Mouse (Mus musculus) liver, embryonic 13.5 days (tissue): ENCODE measurements at regions not wholly inside any gene's neighbourhood (a gene's known extent, or its start where the extent isn't known, plus 50 kb on each side); places are given as distances from the start of the nearest gene placed in this dataset.

Source experiments
- ATAC-seq: fragments of 200-750 bp; cut with Nextera tagmentation; 2 replicates; pipeline ENCODE4 v1.8.0; 2017; ENCODE audit warnings: low read depth, mild to moderate bottlenecking, moderate number of reproducible peaks, moderate library complexity
- DNase-seq: peaks from one replicate; pipeline ENCODE4 v3.0.0; 2022
- H3K27ac ChIP-seq: fragments of 300-500 bp; sonication (generic); 2 replicates; pipeline ENCODE4 v1.5.1; 2015; ENCODE audit warnings: moderate library complexity, mild to moderate bottlenecking, inconsistent platforms
- H3K27me3 ChIP-seq: fragments of 300-500 bp; sonication (generic); 2 replicates; pipeline ENCODE4 v1.6.1; 2015; ENCODE audit warnings: mild to moderate bottlenecking, inconsistent platforms
- H3K36me3 ChIP-seq: fragments of 300-500 bp; sonication (generic); 2 replicates; pipeline ENCODE4 v1.6.1; 2015; ENCODE audit warnings: mild to moderate bottlenecking, inconsistent platforms
- H3K4me1 ChIP-seq: fragments of 300-500 bp; sonication (generic); replicated peaks from 2 replicates; pipeline ENCODE4 v1.6.1; 2015; ENCODE audit warnings: inconsistent platforms
- H3K4me2 ChIP-seq: fragments of 300-500 bp; sonication (generic); 2 replicates; pipeline ENCODE4 v1.6.1; 2015; ENCODE audit warnings: inconsistent platforms, mild to moderate bottlenecking, moderate library complexity
- H3K4me3 ChIP-seq: fragments of 300-500 bp; sonication (generic); replicated peaks from 2 replicates; pipeline ENCODE4 v1.5.1; 2015; ENCODE audit warnings: mild to moderate bottlenecking, inconsistent platforms
- H3K9ac ChIP-seq: fragments of 300-500 bp; sonication (generic); 2 replicates; pipeline ENCODE4 v1.6.1; 2015; ENCODE audit warnings: mild to moderate bottlenecking, inconsistent platforms
- H3K9me3 ChIP-seq: fragments of 300-500 bp; sonication (generic); replicated peaks from 2 replicates; pipeline ENCODE4 v1.6.1; 2016; ENCODE audit warnings: inconsistent platforms
- WGBS: fragments of 180-500 bp; shearing (Covaris S2); methylation state at CpG from one replicate; pipeline ENCODE4 v1.1.7; 2015; ENCODE audit not compliant: insufficient replicate concordance; 5-methylcytosine and 5-hydroxymethylcytosine counted together

DNA sequence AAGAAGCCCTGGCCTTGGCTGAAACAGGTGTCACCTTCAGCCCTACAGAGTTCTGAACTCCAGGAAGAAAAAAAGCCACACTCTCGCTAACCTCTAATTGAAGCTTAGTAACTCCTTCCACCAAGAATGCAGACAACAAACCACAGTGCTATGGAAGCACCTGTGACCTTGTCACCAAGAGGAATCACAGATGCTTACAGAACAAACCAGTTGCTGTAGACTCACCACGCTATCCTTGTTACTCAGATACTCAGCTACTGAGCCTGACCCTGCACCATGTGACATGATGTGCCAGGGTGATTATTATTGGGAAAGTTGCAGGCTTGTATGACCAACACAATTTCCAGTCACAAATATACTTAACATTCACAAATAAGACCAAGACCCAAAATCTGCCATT, 104.6 kb downstream of the Sp3 start:
- 58% methylated on average over 2 of the region's 2 CpGs for WGBS
- no peak for DNase-seq
- H3K4me3 ChIP-seq, result no peak overlapping the region

DNA sequence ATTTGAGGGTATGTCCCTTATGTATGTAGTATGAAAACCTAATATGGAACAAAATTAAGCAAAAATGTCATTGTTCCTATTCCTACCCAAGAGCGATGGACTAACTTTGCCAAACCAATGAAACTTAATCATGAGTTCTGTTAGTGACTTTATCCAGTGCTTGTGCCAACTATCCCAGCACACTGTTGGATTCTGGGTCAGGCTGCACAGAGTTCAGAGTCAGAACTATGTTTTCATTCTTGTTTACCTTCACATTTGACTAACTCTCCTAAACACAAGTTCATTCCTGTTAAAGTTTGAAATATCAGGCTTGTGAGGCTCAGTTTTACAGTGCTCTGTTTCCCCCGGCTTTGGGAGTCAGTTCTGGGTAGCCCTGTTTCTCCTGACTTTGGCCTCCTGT, 100.2 kb downstream of the Sp3 start:
- Histone ChIP-seq H3K27me3 (no peaks in the 10 kb centered on the region), H3K27ac (no peak overlapping the region), H3K9me3 (no peaks in the 10 kb centered on the region), H3K36me3 (no peaks in the 10 kb centered on the region), H3K4me2 (no peak overlapping the region), H3K4me1 (no peaks in the 10 kb centered on the region), H3K4me3 (no peak overlapping the region), H3K9ac (no peak overlapping the region)
- WGBS, result 74% methylated on average over 2 of the region's 2 CpGs
- no peak for DNase-seq
- ATAC-seq, result no peak

More for the DNA sequence above, 104.6 kb downstream of the Sp3 start:
- no peaks in the 10 kb centered on the region for H3K27me3 ChIP-seq
- no peak overlapping the region for H3K9ac ChIP-seq
- H3K27ac ChIP-seq, result no peak overlapping the region
- H3K9me3 ChIP-seq, result no peaks in the 10 kb centered on the region
- H3K36me3 ChIP-seq, result no peaks in the 10 kb centered on the region
- no peaks in the 10 kb centered on the region for H3K4me1 ChIP-seq
- no peak overlapping the region for H3K4me2 ChIP-seq
- no peak for ATAC-seq

DNA sequence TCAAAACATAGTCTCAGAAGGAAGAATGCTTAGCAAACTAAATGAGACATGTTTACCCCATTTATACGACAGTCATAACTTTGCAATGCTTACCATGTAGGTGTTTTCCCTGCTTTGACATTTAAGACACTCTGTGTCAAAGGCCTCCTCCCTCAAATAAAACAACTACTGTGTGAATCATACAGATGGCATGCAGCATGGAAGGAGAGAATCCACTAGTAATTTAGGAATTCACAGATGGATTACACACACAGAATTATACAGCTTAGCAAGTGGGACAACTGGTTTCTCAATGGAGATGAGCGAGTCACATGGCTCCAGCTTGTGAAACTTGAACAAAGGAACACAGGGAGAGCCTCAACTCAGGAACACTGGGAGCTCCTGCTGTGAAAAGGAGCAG, 98.7 kb downstream of the Sp3 start:
- no peak for DNase-seq
- no peak overlapping the region for H3K4me3 ChIP-seq
- no peaks in the 10 kb centered on the region for H3K4me1 ChIP-seq
- 59% methylated on average over 2 of the region's 2 CpGs for WGBS
- H3K9me3 ChIP-seq, result no peaks in the 10 kb centered on the region
- H3K9ac ChIP-seq, result no peak overlapping the region
- H3K27ac ChIP-seq, result no peak overlapping the region
- no peaks in the 10 kb centered on the region for H3K36me3 ChIP-seq
- ATAC-seq, result no peak
- H3K27me3 ChIP-seq, result no peaks in the 10 kb centered on the region
- H3K4me2 ChIP-seq, result no peak overlapping the region

DNA sequence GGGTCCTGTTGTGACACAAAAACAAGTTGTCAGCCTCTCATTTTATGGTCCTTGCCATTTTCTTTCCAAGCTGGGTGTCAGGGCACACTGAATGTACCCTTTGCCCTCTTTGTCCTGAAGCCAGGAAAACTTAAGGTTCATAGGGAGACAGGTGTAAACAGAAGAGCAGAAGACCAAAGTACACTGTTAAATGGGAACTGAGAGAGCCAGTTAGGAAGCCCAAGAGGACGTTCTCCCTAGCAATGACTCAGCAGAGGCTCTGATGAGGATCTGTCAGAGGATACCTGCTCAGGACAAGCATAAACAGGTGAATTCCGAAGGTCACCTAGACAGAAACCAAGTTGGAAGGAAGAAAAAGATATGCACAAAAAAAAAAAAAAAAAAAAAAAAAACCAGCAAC, 94.0 kb downstream of the Sp3 start:
- no peaks in the 10 kb centered on the region for H3K27me3 ChIP-seq
- WGBS, result 47% methylated on average over 2 of the region's 2 CpGs
- H3K27ac ChIP-seq, result no peak overlapping the region
- peaks cover 4% of the 10 kb centered on the region; the same call in 1 of the 2 replicates for H3K4me1 ChIP-seq
- no peaks in the 10 kb centered on the region for H3K36me3 ChIP-seq
- no peak overlapping the region for H3K4me3 ChIP-seq
- DNase-seq (no peak), ATAC-seq (no peak)
- H3K4me2 ChIP-seq, result no peak overlapping the region
- no peaks in the 10 kb centered on the region for H3K9me3 ChIP-seq
- no peak overlapping the region for H3K9ac ChIP-seq
